Mouse (Mus musculus) lung, postnatal 4 days (tissue): ENCODE measurements at regions not wholly inside any gene's neighbourhood (a gene's known extent, or its start where the extent isn't known, plus 50 kb on each side); places are given as distances from the start of the nearest gene placed in this dataset.

ENCODE experiments used
- DNase-seq, 2 experiments: peaks; one replicate each; pipeline ENCODE4 v3.0.0; 2021

- no peak for DNase-seq
These were observed 416.8 kb upstream of the Rgmb start for GRCm38 (mm10) chr17:16247681-16248080.

GRCm38 (mm10) chr17:16221253-16221652, 390.4 kb upstream of the Rgmb start:
- no peak for DNase-seq

- DNase-seq: no peak
These were observed 389.1 kb upstream of the Rgmb start for GRCm38 (mm10) chr17:16219675-16220566.

- no peak for DNase-seq
These were observed 387.8 kb upstream of the Rgmb start for GRCm38 (mm10) chr17:16218623-16219022.

- no peak for DNase-seq
These were observed 386.0 kb upstream of the Rgmb start for GRCm38 (mm10) chr17:16216796-16217195.

GRCm38 (mm10) chr17:16193636-16194035, 362.8 kb upstream of the Rgmb start:
- DNase-seq: no peak

GRCm38 (mm10) chr17:16180856-16181255, 350.0 kb upstream of the Rgmb start:
- DNase-seq: no peak

GRCm38 (mm10) chr17:16178102-16178501, 347.3 kb upstream of the Rgmb start:
- no peak for DNase-seq

- DNase-seq: peak in 1 of 2 experiments; percentile 13
These were observed 346.1 kb upstream of the Rgmb start for GRCm38 (mm10) chr17:16176782-16177510.

GRCm38 (mm10) chr17:16173568-16174105, 342.8 kb upstream of the Rgmb start:
- DNase-seq: no peak

GRCm38 (mm10) chr17:16166731-16167130, 335.9 kb upstream of the Rgmb start:
- DNase-seq: no peak

- DNase-seq: no peak
These were observed 327.3 kb upstream of the Rgmb start for GRCm38 (mm10) chr17:16158119-16158518.

GRCm38 (mm10) chr17:16157711-16158110, 326.9 kb upstream of the Rgmb start:
- no peak for DNase-seq

GRCm38 (mm10) chr17:16157135-16157534, 326.3 kb upstream of the Rgmb start:
- no peak for DNase-seq

- no peak for DNase-seq
These were observed 325.8 kb upstream of the Rgmb start for GRCm38 (mm10) chr17:16156596-16156995.

GRCm38 (mm10) chr17:16155587-16155986, 324.7 kb upstream of the Rgmb start:
- DNase-seq: no peak
